Mouse (Mus musculus) heart, adult 2 months (tissue): ENCODE measurements around the gene Vwa1. TPM values are rescaled to one million over a fixed set of nuclear protein-coding genes. Genes with fewer than 3 reads are reported as not detected.

Experiments used
- DNase-seq, 2 experiments: peaks; one replicate each; pipeline ENCODE4 v3.0.0; 2021
- H3K27ac ChIP-seq: fragments of 200-600 bp; 2 replicates; pipeline ENCODE4 v1.8.1; 2022
- H3K27me3 ChIP-seq: fragments of 200-500 bp; 2 replicates; pipeline ENCODE4 v1.6.1; 2012; ENCODE audit warnings: mild to moderate bottlenecking, low read length, inconsistent platforms, mixed read lengths; ENCODE audit not compliant: control insufficient read depth, insufficient read depth
- H3K36me3 ChIP-seq: fragments of 200-500 bp; 2 replicates; pipeline ENCODE4 v1.6.1; 2012; ENCODE audit warnings: low read length, inconsistent platforms; ENCODE audit not compliant: control insufficient read depth, insufficient read depth
- H3K4me1 ChIP-seq: fragments of 200-500 bp; 2 replicates; pipeline ENCODE4 v1.6.1; 2011; ENCODE audit warnings: low read length; ENCODE audit not compliant: control insufficient read depth, insufficient read depth
- H3K4me3 ChIP-seq: fragments of 200-600 bp; 2 replicates; pipeline ENCODE4 v1.8.1; 2022
- H3K79me2 ChIP-seq: fragments of 200-500 bp; replicated peaks from 2 replicates; pipeline ENCODE4 v1.6.1; 2012; ENCODE audit warnings: mild to moderate bottlenecking, inconsistent platforms, low read length, moderate library complexity, mixed read lengths; ENCODE audit not compliant: control insufficient read depth, insufficient read depth
- H3K9ac ChIP-seq: fragments of 200-500 bp; 2 replicates; pipeline ENCODE4 v1.6.1; 2012; ENCODE audit warnings: low read depth, mild to moderate bottlenecking, control low read depth, inconsistent platforms, low read length, mixed read lengths
- CTCF ChIP-seq: fragments of 200-600 bp; IDR thresholded peaks from 2 replicates; pipeline ENCODE4 v1.8.1; 2022; ENCODE audit warnings: antibody characterized with exemption, mild to moderate bottlenecking, moderate library complexity
- EP300 ChIP-seq: fragments of 200-500 bp; IDR thresholded peaks from 2 replicates; pipeline ENCODE4 v1.6.1; 2011; ENCODE audit warnings: low read depth, low read length, control low read depth; ENCODE audit not compliant: insufficient read depth
- POLR2A ChIP-seq: fragments of 200-500 bp; IDR thresholded peaks from 2 replicates; pipeline ENCODE4 v1.6.1; 2011; ENCODE audit warnings: mild to moderate bottlenecking, low read depth, low read length, control low read depth; ENCODE audit not compliant: insufficient read depth
- whole genome bisulfite sequencing: fragments of 180-500 bp; shearing (Covaris S2); methylation state at CpG from one replicate; pipeline ENCODE4 v1.1.7; 2018; 5-methylcytosine and 5-hydroxymethylcytosine counted together
- intact Hi-C: fragments of 180-260 bp; cut with DNase I; formaldehyde crosslinking; loops from one replicate; pipeline ENCODE4 v1.15.1; 2025
- polyA plus RNA-seq: library from polyadenylated mRNA; depleted of rRNA; stranded (reverse); fragments of >200 nt; gene quantifications from 2 replicates; pipeline ENCODE4 v1.2.3, GENCODE M21; 2012
- total RNA-seq, 2 experiments: library from RNA; stranded (reverse); gene quantifications; 2 replicates each; pipeline ENCODE4 v1.2.3; 2021

Vwa1 gene
- total and polyA plus RNA-seq, 3 experiments, result 6.4 to 14.4 (median 9.8) TPM

- no peak overlapping the region for H3K27ac ChIP-seq
- H3K79me2 ChIP-seq, result peaks cover 5% of the 10 kb centered on the region; the same call in 1 of the 2 replicates
- no peak for TF ChIP-seq EP300
- WGBS, result 84% methylated on average over 3 of the region's 3 CpGs
- intact Hi-C loops, result no loop called here
- H3K27me3 ChIP-seq, result no peaks in the 10 kb centered on the region
- no peak overlapping the region for H3K4me3 ChIP-seq
- peaks cover 16% of the 10 kb centered on the region for H3K36me3 ChIP-seq
- DNase-seq, result no peak
- H3K4me1 ChIP-seq, result peaks cover 7% of the 10 kb centered on the region
- no peak overlapping the region for H3K9ac ChIP-seq
Observed at GRCm38 (mm10) chr4:155807841-155808240, 33.3 kb upstream of the Vwa1 start.

- no peaks in the 10 kb centered on the region for H3K27me3 ChIP-seq
- intact Hi-C loops, result loop anchor here (1.0 to 5.0 kb wide), 4 partner anchors 9 to 41 kb away; partner anchors contain the start of genes Atad3a, Aurkaip1, Ccnl2 and Tmem88b
- peak overlapping the region; percentile 88 for H3K27ac ChIP-seq
- H3K79me2 ChIP-seq, result peaks cover 3% of the 10 kb centered on the region; the same call in 1 of the 2 replicates
- WGBS, result under 1% methylated on average over 58 of the region's 58 CpGs
- peak overlapping the region; percentile 98 for H3K9ac ChIP-seq
- peak; percentile 95 to 97 for DNase-seq
- H3K4me3 ChIP-seq, result peak overlapping the region; percentile 96
- TF ChIP-seq EP300, result peak; percentile 27; the same call in 1 of the 2 replicates
- no peak for TF ChIP-seq CTCF
- peak; percentile 84 for TF ChIP-seq POLR2A
- peaks cover 9% of the 10 kb centered on the region for H3K36me3 ChIP-seq
- H3K4me1 ChIP-seq, result peaks cover 7% of the 10 kb centered on the region
Observed at GRCm38 (mm10) chr4:155803340-155804041, 29.0 kb upstream of the Vwa1 start.

- DNase-seq, result no peak
- H3K4me3 ChIP-seq, result peak within 1 kb of the TSS; percentile 96
- H3K79me2 ChIP-seq, result peaks cover 3% of the 10 kb centered on the region; the same call in 1 of the 2 replicates
- 9% methylated on average over 12 of the region's 12 CpGs for WGBS
- intact Hi-C loops, result loop anchor here (1.0 to 5.0 kb wide), 3 partner anchors 9 to 41 kb away; partner anchors contain the start of genes Atad3a, Ccnl2 and Tmem88b
- H3K9ac ChIP-seq, result peak within 1 kb of the TSS; percentile 98
- peaks cover 7% of the 10 kb centered on the region for H3K4me1 ChIP-seq
- H3K36me3 ChIP-seq, result peaks cover 9% of the 10 kb centered on the region
- TF ChIP-seq EP300, result no peak
- TF ChIP-seq POLR2A, result no peak
- TF ChIP-seq CTCF, result peak; percentile 38
- no peaks in the 10 kb centered on the region for H3K27me3 ChIP-seq
- peak within 1 kb of the TSS; percentile 88 for H3K27ac ChIP-seq
Observed at GRCm38 (mm10) chr4:155802741-155803339, 28.3 kb upstream of the Vwa1 start, which contains the start of gene Mrpl20. Gene Mrpl20, plus strand, starts transcription at chr4:155802878.

GRCm38 (mm10) chr4:155802075-155802474 lies 27.6 kb upstream of the Vwa1 start:
- TF ChIP-seq POLR2A, result no peak
- no peak for TF ChIP-seq CTCF
- no peak for TF ChIP-seq EP300
- H3K27ac ChIP-seq, result no peak overlapping the region
- H3K4me1 ChIP-seq, result peaks cover 7% of the 10 kb centered on the region
- H3K4me3 ChIP-seq, result no peak overlapping the region
- intact Hi-C loops, result loop anchor here (2.0 to 5.0 kb wide), 2 partner anchors 17 to 40 kb away; partner anchors contain the start of genes Atad3a and Tmem88b
- peaks cover 9% of the 10 kb centered on the region for H3K36me3 ChIP-seq
- H3K27me3 ChIP-seq, result no peaks in the 10 kb centered on the region
- 94% methylated on average over 1 of the region's 1 CpGs for WGBS
- no peak overlapping the region for H3K9ac ChIP-seq
- no peak for DNase-seq
- H3K79me2 ChIP-seq, result peaks cover 3% of the 10 kb centered on the region; the same call in 1 of the 2 replicates

DNA sequence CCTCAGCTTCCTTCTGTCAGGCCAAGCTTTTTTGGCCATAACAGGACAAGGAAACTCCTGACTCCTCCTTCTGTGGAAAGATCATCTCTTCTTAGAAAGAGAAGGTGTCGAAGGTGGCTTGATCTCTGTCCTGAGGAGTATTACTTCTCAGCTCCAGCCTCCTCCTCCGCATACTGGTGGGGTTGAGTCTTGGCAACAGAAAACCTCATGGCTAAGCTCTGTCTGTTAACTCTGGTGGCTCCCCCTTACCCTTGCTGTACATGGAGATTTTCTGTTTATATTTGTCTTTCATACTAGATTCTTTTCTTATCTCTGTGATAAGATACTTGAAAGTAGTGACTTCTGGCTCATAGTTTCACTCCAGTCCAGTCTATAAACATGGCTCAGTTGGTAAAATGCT lies 19.2 kb upstream of the Vwa1 start:
- intact Hi-C loops, result no loop called here
- H3K4me1 ChIP-seq, result no peaks in the 10 kb centered on the region
- no peak for DNase-seq
- TF ChIP-seq CTCF, result no peak
- no peak for TF ChIP-seq POLR2A
- TF ChIP-seq EP300, result no peak
- H3K4me3 ChIP-seq, result no peak overlapping the region
- H3K9ac ChIP-seq, result no peak overlapping the region
- no peaks in the 10 kb centered on the region for H3K36me3 ChIP-seq
- H3K27me3 ChIP-seq, result no peaks in the 10 kb centered on the region
- no peaks in the 10 kb centered on the region for H3K79me2 ChIP-seq
- WGBS, result 56% methylated on average over 2 of the region's 2 CpGs
- H3K27ac ChIP-seq, result no peak overlapping the region
